Mouse (Mus musculus): ENCODE data around the gene Zmym4. TPM values are rescaled to one million over a fixed set of nuclear protein-coding genes. Genes with fewer than 3 reads are reported as not detected.

The Zmym4 gene
- total and polyA plus RNA-seq, 3 experiments = 13.6 to 22.8 (median 18.0) TPM

DNA sequence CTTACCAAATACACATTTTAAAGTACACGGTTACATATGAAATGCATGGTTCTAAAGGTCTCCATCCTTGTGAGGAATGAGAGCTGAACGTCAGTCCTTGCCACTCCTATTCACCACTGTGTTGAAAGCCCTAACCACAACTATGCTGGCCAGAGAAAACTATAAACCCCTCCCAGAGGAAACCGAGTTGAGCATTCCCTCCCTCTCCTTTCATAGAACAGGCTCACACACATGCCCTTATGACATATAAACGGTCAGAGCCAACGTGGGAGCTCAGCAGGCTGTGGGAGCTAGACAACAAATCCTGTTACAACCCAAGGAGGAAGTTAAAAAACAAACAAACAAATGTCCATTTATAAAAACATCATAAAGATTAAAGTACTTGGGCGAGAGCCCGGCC lies 95.2 kb downstream of the Zmym4 start:
- dilution Hi-C loops (cut with MboI; ENCODE audit: extremely low pct_ligation_motif_present, extremely low pct_unique_long_range_greater_than_20kb, low sequenced_read_pairs) = no loop called here

GRCm38 (mm10) chr4:126868699-126869098 lies 99.2 kb downstream of the Zmym4 start:
- Histone ChIP-seq H3K9me3 (replicated peaks; ENCODE audit: low read length) (no peaks in the 10 kb centered on the region), H3K4me2 (ENCODE audit: insufficient read depth, low read depth, poor library complexity, severe bottlenecking) (no peak overlapping the region), H3K4me3 (replicated peaks in 1 of 3; ENCODE audit: low read depth in 2 of 3, low read length in 2 of 3, poor library complexity in 1 of 3) (no peak overlapping the region), H3K79me2 (replicated peaks; ENCODE audit: control insufficient read depth, extremely low read depth, insufficient read depth, poor library complexity, severe bottlenecking) (no peaks in the 10 kb centered on the region), H3K27me3 (replicated peaks) (no peaks in the 10 kb centered on the region), H3K4me1 (ENCODE audit: control insufficient read depth in 1 of 2, insufficient read depth in 2 of 2) (no peaks in the 10 kb centered on the region), H3K36me3 (replicated peaks in 1 of 2; ENCODE audit: control insufficient read depth in 1 of 2, insufficient read depth in 1 of 2, low read length in 1 of 2) (peaks cover 23 to 64% of the 10 kb centered on the region in 2 experiments), H3K27ac (ENCODE audit: insufficient read depth, low read depth) (no peak overlapping the region), H3K9ac (ENCODE audit: insufficient read depth, low read depth) (no peak overlapping the region)
- TF ChIP-seq MAFK (IDR thresholded peaks at IDR 0.05; ENCODE audit: insufficient replicate concordance, low read length) (no peak), RCOR1 (conservative IDR thresholded peaks at IDR 0.05; ENCODE audit: low read depth, low read length) (no peak), NELFE (IDR thresholded peaks at IDR 0.05; ENCODE audit: low read depth, low read length) (no peak), GABPA (IDR thresholded peaks at IDR 0.05; ENCODE audit: insufficient replicate concordance, low read depth, low read length) (no peak), CTCF (conservative IDR thresholded peaks at IDR 0.05 in 1 of 2, IDR thresholded peaks at IDR 0.05 in 1 of 2; ENCODE audit: low read depth in 2 of 2, low read length in 2 of 2) (no peak), MEF2A (IDR thresholded peaks at IDR 0.05; ENCODE audit: borderline replicate concordance, low read depth, low read length) (no peak), E2F4 (IDR thresholded peaks at IDR 0.05; ENCODE audit: insufficient replicate concordance, low read depth, low read length) (no peak), KAT2A (IDR thresholded peaks at IDR 0.05; ENCODE audit: insufficient replicate concordance, low read length) (no peak), TCF12 (IDR thresholded peaks at IDR 0.05; ENCODE audit: low read depth, low read length) (no peak), POLR2AphosphoS2 (IDR thresholded peaks at IDR 0.05; ENCODE audit: low read depth, low read length) (no peak), USF2 (conservative IDR thresholded peaks at IDR 0.05; ENCODE audit: low read depth, low read length) (no peak), BHLHE40 (IDR thresholded peaks at IDR 0.05; ENCODE audit: low read depth, low read length) (no peak)
- in situ Hi-C loops (cut with MboI; ENCODE audit: low pct_ligation_motif_present, low pct_unique_long_range_greater_than_20kb, low sequenced_read_pairs) (no loop called here), dilution Hi-C loops (cut with MboI; ENCODE audit: extremely low pct_ligation_motif_present, extremely low pct_unique_long_range_greater_than_20kb, low sequenced_read_pairs) (no loop called here)
- DNase-seq (ENCODE audit: extremely low read depth) = no peak

More for the DNA sequence above, 95.2 kb downstream of the Zmym4 start:
- H3K4me2 ChIP-seq (ENCODE audit: insufficient read depth, low read depth, poor library complexity, severe bottlenecking) = no peak overlapping the region
- no peaks in the 10 kb centered on the region for H3K27me3 ChIP-seq (replicated peaks)
- H3K4me1 ChIP-seq (ENCODE audit: control insufficient read depth in 1 of 2, insufficient read depth in 2 of 2) = no peaks in the 10 kb centered on the region
- in situ Hi-C loops (cut with MboI; ENCODE audit: low pct_ligation_motif_present, low pct_unique_long_range_greater_than_20kb, low sequenced_read_pairs) = no loop called here
- no peak overlapping the region for H3K9ac ChIP-seq (ENCODE audit: insufficient read depth, low read depth)
- H3K4me3 ChIP-seq (replicated peaks in 1 of 3; ENCODE audit: low read depth in 2 of 3, low read length in 2 of 3, poor library complexity in 1 of 3) = no peak overlapping the region
- no peak for TF ChIP-seq SMC3 (IDR thresholded peaks at IDR 0.05; ENCODE audit: low read depth, low read length)
- no peak for TF ChIP-seq ZKSCAN1 (IDR thresholded peaks at IDR 0.05; ENCODE audit: borderline replicate concordance, low read depth, low read length)
- TF ChIP-seq GABPA (IDR thresholded peaks at IDR 0.05; ENCODE audit: insufficient replicate concordance, low read depth, low read length) = no peak
- no peak for TF ChIP-seq CHD2 (IDR thresholded peaks at IDR 0.05; ENCODE audit: low read length)
- no peak for TF ChIP-seq ZMIZ1 (IDR thresholded peaks at IDR 0.05; ENCODE audit: low read depth, low read length)
- no peak for TF ChIP-seq KAT2A (IDR thresholded peaks at IDR 0.05; ENCODE audit: insufficient replicate concordance, low read length)
- no peak for TF ChIP-seq BHLHE40 (IDR thresholded peaks at IDR 0.05; ENCODE audit: low read depth, low read length)
- no peak for TF ChIP-seq JUND (conservative IDR thresholded peaks at IDR 0.05; ENCODE audit: low read depth, low read length)
- TF ChIP-seq TBP (conservative IDR thresholded peaks at IDR 0.05; ENCODE audit: low read depth, low read length) = no peak
- TF ChIP-seq MEF2A (IDR thresholded peaks at IDR 0.05; ENCODE audit: borderline replicate concordance, low read depth, low read length) = no peak
- no peak for TF ChIP-seq CHD1 (IDR thresholded peaks at IDR 0.05; ENCODE audit: low read depth, low read length)
- no peak for TF ChIP-seq E2F4 (IDR thresholded peaks at IDR 0.05; ENCODE audit: insufficient replicate concordance, low read depth, low read length)
- TF ChIP-seq NRF1 (IDR thresholded peaks at IDR 0.05; ENCODE audit: low read depth, low read length) = no peak
- TF ChIP-seq POLR2AphosphoS2 (IDR thresholded peaks at IDR 0.05; ENCODE audit: low read depth, low read length) = no peak
- TF ChIP-seq MYC (IDR thresholded peaks at IDR 0.05; ENCODE audit: low read depth, low read length) = no peak
- DNase-seq (ENCODE audit: extremely low read depth) = no peak
- peaks cover 13 to 59% of the 10 kb centered on the region in 2 experiments for H3K36me3 ChIP-seq (replicated peaks in 1 of 2; ENCODE audit: control insufficient read depth in 1 of 2, insufficient read depth in 1 of 2, low read length in 1 of 2)
- no peaks in the 10 kb centered on the region for H3K79me2 ChIP-seq (replicated peaks; ENCODE audit: control insufficient read depth, extremely low read depth, insufficient read depth, poor library complexity, severe bottlenecking)
- no peaks in the 10 kb centered on the region for H3K9me3 ChIP-seq (replicated peaks; ENCODE audit: low read length)
- H3K27ac ChIP-seq (ENCODE audit: insufficient read depth, low read depth) = no peak overlapping the region

Measured in CH12.LX (cell line).